Mouse (Mus musculus) lung, adult 10 weeks (tissue): ENCODE results near the gene 1110032F04Rik. TPM values are rescaled to one million over a fixed set of nuclear protein-coding genes. Genes with fewer than 3 reads are reported as not detected.

Experiments
- polyA plus RNA-seq: library from polyadenylated mRNA; stranded (reverse); fragments of 350-450 nt; fragmentation: Illumina TruSeq; extraction: RNeasy Lipid Tissue Mini Kit (QIAGEN cat#74804); gene quantifications from one replicate; pipeline ENCODE4 v1.2.3, GENCODE M21; 2014; ENCODE audit warnings: low read depth, low replicate concordance; ENCODE audit not compliant: insufficient read depth

The 1110032F04Rik gene
- polyA plus RNA-seq, result 0.34 TPM

DNA sequence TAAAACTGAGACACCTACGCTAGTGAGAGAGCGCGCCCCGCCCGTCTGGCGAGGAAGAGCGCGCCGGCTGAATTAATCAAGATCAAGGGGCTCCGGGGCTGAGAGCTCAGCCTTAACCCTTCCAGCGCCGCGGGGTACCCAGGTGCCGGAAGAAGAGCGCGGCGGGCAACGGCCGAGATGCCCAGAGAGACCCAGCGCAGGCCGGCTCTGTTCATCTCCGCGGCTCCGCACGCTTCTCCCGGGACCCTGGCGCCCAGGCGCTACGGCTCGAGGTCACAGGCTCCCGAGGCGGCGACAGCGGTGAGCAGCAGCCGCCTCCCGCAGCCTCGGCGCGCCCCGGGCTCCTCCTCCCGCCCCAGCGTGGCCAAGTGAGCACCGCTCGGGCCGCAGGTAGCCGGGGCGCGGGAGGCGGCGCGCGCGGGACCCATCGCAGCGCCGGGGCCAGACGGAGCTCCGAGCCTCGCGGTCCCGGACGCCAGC is at the start of gene 1110032F04Rik:
1110032F04Rik (plus strand) TSS at position 376 of the 480 bp plus-strand sequence.

Other genes with a start within 250 kb of the 1110032F04Rik start
- gene Il12a, start 178.9 kb upstream of the 1110032F04Rik start, polyA plus RNA-seq, result 3.8 TPM
- 6.6 TPM for gene Ift80, start 135.0 kb downstream of the 1110032F04Rik start, polyA plus RNA-seq
- gene Smc4, start 135.2 kb downstream of the 1110032F04Rik start, polyA plus RNA-seq, result 13.4 TPM
- 3.5 TPM for gene Trim59, start 175.2 kb downstream of the 1110032F04Rik start, polyA plus RNA-seq